Mouse (Mus musculus) layer of hippocampus, postnatal 36 days (tissue): Measurements from ENCODE around the gene Klk1b4. TPM values are rescaled to one million over a fixed set of nuclear protein-coding genes. Genes with fewer than 3 reads are reported as not detected.
"Not testable (repeated sequence)": the region's sequence is repeated elsewhere in the genome, so short reads cannot be mapped to it uniquely, and the experiment has no call there.

Experiments used
- DNase-seq, 2 experiments: peaks; one replicate each; pipeline ENCODE4 v3.0.0; 2022
- total RNA-seq, 2 experiments: library from RNA; stranded (reverse); gene quantifications; 2 replicates each; pipeline ENCODE4 v1.2.3; 2021

The Klk1b4 gene
- total RNA-seq: not detected

DNA sequence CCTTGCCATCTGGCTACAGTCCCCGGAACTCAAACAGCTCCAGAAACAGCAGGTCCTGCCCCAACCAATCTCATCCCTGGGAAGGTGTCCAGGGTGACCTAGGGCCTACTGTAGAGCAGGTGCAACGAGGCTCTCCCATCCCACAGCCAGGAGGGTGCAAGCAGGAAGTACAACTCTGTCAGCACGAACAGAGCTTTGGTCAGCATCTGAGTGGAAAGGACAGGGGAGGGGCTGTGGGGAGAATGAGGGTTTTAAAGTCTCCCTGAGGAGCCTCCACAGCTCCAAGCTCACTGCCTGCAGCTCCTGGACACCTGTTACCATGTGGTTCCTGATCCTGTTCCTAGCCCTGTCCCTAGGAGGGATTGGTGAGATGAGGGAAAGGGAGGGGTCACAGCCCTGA is at the start of gene Klk1b4:
Gene Klk1b4, plus strand, starts transcription at position 301 of the 400 bp plus-strand sequence.
- not testable (repeated sequence) for DNase-seq

DNA sequence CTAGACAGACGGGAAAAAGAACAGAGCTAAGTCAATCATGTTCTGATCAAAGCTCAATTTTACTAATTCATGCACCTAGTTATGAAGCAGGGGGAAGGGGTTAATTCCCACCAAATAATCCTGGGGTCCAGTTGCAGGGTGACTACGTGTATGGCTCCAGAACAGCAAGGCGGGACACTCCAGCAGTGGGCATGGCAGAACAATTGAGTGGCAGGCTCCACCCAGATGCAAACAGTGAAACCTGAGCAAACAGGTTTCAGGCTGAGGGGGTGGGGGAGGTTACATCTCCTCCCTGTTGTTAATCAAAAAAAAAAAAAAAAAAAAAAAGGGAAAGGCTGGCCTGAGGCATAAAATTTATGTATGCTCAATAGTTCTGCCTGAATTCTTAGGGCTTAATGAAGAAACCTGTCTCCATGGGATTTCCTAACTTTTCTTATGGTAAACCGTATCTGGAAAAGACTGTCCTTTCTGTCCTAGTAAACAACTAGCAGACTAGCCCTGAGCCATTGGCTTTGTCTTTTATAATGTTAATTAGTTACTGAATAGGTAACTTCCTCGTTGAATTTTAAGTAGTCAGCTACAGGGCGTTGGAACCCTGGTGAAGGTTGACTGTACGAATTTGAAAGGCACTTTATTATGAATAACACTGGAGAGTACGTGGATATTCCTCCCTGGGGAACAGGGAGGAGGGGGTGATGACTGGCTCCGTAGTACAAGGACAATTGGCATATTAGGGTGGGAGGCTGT is 27.8 kb upstream of the Klk1b4 start:
- no peak for DNase-seq

- DNase-seq: not testable (repeated sequence)
Observed at GRCm38 (mm10) chr7:44186516-44186915, 20.7 kb upstream of the Klk1b4 start.

DNA sequence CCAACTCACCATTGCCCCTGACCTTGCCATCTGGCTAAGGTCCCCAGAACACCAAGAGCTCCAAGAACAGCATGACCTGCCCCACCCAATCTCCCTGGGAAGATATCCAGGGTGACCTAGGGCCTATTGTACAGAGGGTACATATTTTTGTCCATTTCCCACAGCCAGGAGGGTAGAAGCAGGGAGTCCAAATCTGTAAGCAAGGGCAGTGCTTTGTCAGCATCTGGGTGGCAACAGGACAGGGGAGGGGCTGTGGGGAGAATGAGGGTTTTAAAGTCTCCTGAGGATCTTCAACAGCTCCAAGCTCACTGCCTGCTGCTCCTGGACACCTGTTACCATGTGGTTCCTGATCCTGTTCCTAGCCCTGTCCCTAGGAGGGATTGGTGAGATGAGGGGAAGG is 19.3 kb upstream of the Klk1b4 start, which contains the start of gene Klk1b24:
Gene Klk1b24, plus strand, starts transcription at position 301 of the 400 bp plus-strand sequence.
- not testable (repeated sequence) for DNase-seq

GRCm38 (mm10) chr7:44193466-44193865 is 13.8 kb upstream of the Klk1b4 start:
- DNase-seq: not testable (repeated sequence)

GRCm38 (mm10) chr7:44197891-44198290 is 9.3 kb upstream of the Klk1b4 start, which contains the start of gene Klk1b3:
Klk1b3 (plus strand) TSS chr7:44198191.
- DNase-seq: no peak

- no peak for DNase-seq
Observed at GRCm38 (mm10) chr7:44208307-44208706, 1.1 kb downstream of the Klk1b4 start.

- DNase-seq: no peak
Observed at GRCm38 (mm10) chr7:44215645-44216044, 8.4 kb downstream of the Klk1b4 start, which contains the start of gene Klk1b5. Klk1b5 (plus strand) TSS chr7:44215945.

GRCm38 (mm10) chr7:44221601-44222000 is 14.4 kb downstream of the Klk1b4 start:
- DNase-seq: not testable (repeated sequence)

DNA sequence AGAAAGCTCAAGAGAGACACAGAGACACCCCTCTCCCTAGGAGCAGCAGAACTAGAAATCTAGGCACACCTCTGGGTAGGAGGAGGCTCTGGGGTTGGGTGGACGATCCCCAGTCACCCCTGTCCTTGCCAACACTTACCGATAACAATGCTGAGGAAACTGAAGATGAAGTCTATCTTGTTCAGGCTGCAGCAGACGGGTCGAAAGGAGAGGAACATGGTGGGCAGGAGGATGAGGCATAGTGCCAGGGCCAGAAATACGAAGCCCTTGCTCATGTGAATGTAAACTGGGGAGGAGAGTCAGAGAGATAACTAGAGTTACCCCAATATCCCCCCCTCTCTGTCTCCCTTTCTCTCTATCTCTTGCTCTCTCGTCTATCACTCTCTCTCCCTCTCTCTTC is 15.1 kb downstream of the Klk1b4 start:
- DNase-seq: not testable (repeated sequence)

- DNase-seq: no peak
Observed at GRCm38 (mm10) chr7:44225076-44225475, 17.8 kb downstream of the Klk1b4 start, which contains the start of gene Klk1. Klk1 (plus strand) TSS chr7:44225360.

- no peak for DNase-seq
Observed at GRCm38 (mm10) chr7:44235909-44236308, 28.7 kb downstream of the Klk1b4 start, which contains the start of gene Gm36864. Gm36864 (plus strand) TSS chr7:44236177.

GRCm38 (mm10) chr7:44239913-44240312 is 32.7 kb downstream of the Klk1b4 start:
- no peak for DNase-seq

DNA sequence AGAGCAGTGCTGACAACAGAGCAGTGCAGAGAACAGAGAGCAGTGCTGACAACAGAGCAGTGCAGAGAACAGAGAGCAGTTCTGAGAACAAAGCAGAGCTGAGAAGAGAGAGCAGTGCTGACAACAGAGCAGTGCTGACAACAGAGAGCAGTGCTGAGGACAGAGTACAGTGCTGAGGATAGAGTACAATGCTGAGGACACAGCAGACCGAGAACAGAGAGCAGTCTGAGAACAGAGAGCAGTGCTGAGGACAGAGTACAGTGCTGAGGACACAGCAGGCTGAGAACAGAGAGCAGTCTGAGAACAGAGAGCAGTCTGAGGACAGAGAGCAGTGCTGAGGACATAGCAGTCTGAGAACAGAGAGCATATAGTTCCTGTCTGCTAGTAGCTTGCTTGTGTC is 33.5 kb downstream of the Klk1b4 start:
- no peak for DNase-seq

GRCm38 (mm10) chr7:44241163-44241562 is 33.9 kb downstream of the Klk1b4 start:
- DNase-seq: no peak

GRCm38 (mm10) chr7:44244080-44244479 is 36.8 kb downstream of the Klk1b4 start:
- no peak for DNase-seq

GRCm38 (mm10) chr7:44246055-44246983 is 39.1 kb downstream of the Klk1b4 start, which contains the start of the genes 1700028J19Rik and 2410002F23Rik:
1700028J19Rik (minus strand) TSS chr7:44246695.
2410002F23Rik (plus strand) TSS chr7:44246722.
- DNase-seq: peak; percentile 90 to 92

DNA sequence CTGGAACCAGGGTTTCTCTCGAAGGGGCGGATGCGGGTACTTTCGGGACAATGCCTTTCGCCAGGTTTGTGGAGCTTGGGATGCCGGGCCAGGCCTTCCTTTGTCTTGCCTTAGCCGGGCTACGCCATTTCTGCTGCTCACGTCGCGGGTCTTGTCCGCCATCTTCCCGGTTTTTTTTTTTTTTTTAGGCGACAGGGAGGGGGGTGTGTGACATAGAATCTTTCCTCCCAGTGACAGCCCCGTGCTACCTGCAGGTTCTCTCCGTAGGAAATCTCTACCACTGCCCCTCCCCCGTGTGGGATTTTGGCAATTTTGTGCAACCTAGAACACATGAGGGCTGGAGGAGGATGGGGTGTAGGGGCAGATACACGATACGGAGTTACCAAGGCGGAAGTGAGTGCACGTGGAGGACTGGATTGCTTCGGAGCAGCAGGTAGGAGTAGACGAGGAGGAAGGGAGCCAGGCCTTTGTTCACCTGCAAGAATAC is 39.8 kb downstream of the Klk1b4 start:
- peak in 1 of 2 experiments; percentile 26 for DNase-seq

GRCm38 (mm10) chr7:44247971-44248370 is 40.7 kb downstream of the Klk1b4 start:
- DNase-seq: no peak

DNA sequence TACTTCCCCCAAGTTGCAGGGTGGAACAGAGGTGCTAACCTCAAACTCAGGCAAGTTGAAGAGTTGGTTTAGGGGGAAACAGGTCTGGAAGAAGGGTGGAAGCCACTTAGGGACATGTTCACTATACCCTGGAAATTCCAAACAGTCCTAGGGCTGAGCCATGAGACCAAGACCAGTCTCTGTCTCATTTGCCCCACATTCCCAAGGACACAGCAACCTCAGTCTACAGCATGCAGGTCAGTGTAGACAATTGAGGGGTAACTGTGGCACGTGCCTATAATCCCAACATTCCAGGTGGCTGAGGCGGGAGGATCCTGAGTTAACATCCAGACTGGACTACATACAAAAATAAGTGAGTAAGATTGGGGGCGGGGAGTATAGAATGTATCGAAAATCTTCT is 42.0 kb downstream of the Klk1b4 start:
- no peak for DNase-seq

- not testable (repeated sequence) for DNase-seq
Observed at GRCm38 (mm10) chr7:44250732-44251275, 43.6 kb downstream of the Klk1b4 start.

DNA sequence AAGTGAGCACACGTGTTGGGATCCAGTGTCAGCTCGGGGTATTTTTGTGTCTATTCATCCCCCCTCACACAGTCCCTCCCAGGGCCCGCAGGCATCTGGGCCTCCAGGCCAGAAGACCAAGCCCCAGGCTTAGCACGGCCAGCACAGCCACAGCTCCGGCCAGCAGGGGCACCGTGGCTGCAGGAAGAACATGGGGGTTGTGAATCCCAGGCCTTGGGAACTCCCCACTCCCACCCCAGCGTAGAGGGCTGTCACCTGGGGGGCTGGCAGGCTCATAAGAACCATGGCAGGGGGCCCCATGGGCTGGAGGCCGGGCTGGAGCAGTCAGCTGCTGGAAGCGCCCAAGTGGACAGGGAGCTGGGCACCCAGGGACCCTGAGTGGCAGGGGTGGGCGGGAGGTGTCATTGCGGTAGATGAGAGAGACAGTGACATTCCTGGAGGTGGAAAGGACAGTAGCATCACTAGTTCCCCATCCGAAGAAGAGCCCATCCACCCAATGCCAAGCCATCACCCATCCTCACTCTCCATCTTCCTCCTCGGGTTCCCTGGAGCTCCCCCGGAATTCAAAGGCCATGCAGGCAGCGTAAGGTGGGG is 45.9 kb downstream of the Klk1b4 start:
- no peak for DNase-seq
